Mouse (Mus musculus) intestine, embryonic 16.5 days (tissue): Measurements from ENCODE around the gene Bmp8b. TPM values are rescaled to one million over a fixed set of nuclear protein-coding genes. Genes with fewer than 3 reads are reported as not detected.
"Not testable (repeated sequence)": the region's sequence is repeated elsewhere in the genome, so short reads cannot be mapped to it uniquely, and the experiment has no call there.

Experiments
- ATAC-seq: fragments of 200-750 bp; cut with Nextera tagmentation; 2 replicates; pipeline ENCODE4 v1.8.0; 2017; ENCODE audit warnings: moderate TSS enrichment, moderate library complexity
- H3K27ac ChIP-seq: fragments of 300-500 bp; sonication (generic); 2 replicates; pipeline ENCODE4 v1.5.1; 2014; ENCODE audit warnings: mild to moderate bottlenecking, low read length
- H3K27me3 ChIP-seq: fragments of 300-500 bp; sonication (generic); replicated peaks from 2 replicates; pipeline ENCODE4 v1.6.1; 2014; ENCODE audit warnings: low read length, control low read depth, mixed read lengths; ENCODE audit not compliant: control insufficient read depth, insufficient read depth
- H3K36me3 ChIP-seq: fragments of 300-500 bp; sonication (generic); 2 replicates; pipeline ENCODE4 v1.6.1; 2014; ENCODE audit warnings: low read length, control low read depth; ENCODE audit not compliant: control insufficient read depth, insufficient read depth
- H3K4me1 ChIP-seq: fragments of 300-500 bp; sonication (generic); 2 replicates; pipeline ENCODE4 v1.6.1; 2014; ENCODE audit warnings: low read length, control low read depth, mixed read lengths; ENCODE audit not compliant: control insufficient read depth, insufficient read depth
- H3K4me2 ChIP-seq: fragments of 300-500 bp; sonication (generic); 2 replicates; pipeline ENCODE4 v1.6.1; 2014; ENCODE audit warnings: low read depth, low read length, control low read depth
- H3K4me3 ChIP-seq: fragments of 300-500 bp; sonication (generic); 2 replicates; pipeline ENCODE4 v1.5.1; 2014; ENCODE audit warnings: mild to moderate bottlenecking, low read length
- H3K9ac ChIP-seq: fragments of 300-500 bp; sonication (generic); 2 replicates; pipeline ENCODE4 v1.6.1; 2014; ENCODE audit warnings: low read depth, low read length
- H3K9me3 ChIP-seq: fragments of 300-500 bp; sonication (generic); 2 replicates; pipeline ENCODE4 v1.6.1; 2016; ENCODE audit warnings: low read length, control low read depth; ENCODE audit not compliant: control insufficient read depth
- WGBS: fragments of 180-500 bp; shearing (Covaris S2); extraction: QIAGEN DNeasy Blood & Tissue Kit; methylation state at CpG from one replicate; pipeline ENCODE4 v1.1.7; 2014; 5-methylcytosine and 5-hydroxymethylcytosine counted together
- polyA plus RNA-seq: library from polyadenylated mRNA; unstranded; fragments of >200 nt; fragmentation: Nextera tagmentation; extraction: Ambion mirVana; gene quantifications from 2 replicates; pipeline ENCODE4 v1.2.1, GENCODE M21; 2015

Bmp8b gene
- polyA plus RNA-seq, 1 experiment from 2014 or later, result 0.29 TPM

GRCm38 (mm10) chr4:123155840-123156239 lies 50.9 kb downstream of the Bmp8b start:
- Histone ChIP-seq H3K9ac (no peak overlapping the region), H3K27me3 (no peaks in the 10 kb centered on the region), H3K36me3 (no peaks in the 10 kb centered on the region), H3K27ac (0 out of 2 replicates have a peak overlapping the region, but pooled peaks have one; percentile 19), H3K4me3 (no peak overlapping the region), H3K4me2 (no peak overlapping the region), H3K4me1 (no peaks in the 10 kb centered on the region), H3K9me3 (no peaks in the 10 kb centered on the region)
- peak; percentile 38 for ATAC-seq

- Histone ChIP-seq H3K27ac (no peak overlapping the region), H3K9ac (no peak overlapping the region), H3K36me3 (no peaks in the 10 kb centered on the region), H3K9me3 (no peaks in the 10 kb centered on the region), H3K4me2 (no peak overlapping the region), H3K4me1 (peaks cover 7% of the 10 kb centered on the region; the same call in 1 of the 2 replicates), H3K27me3 (no peaks in the 10 kb centered on the region), H3K4me3 (no peak overlapping the region)
- ATAC-seq, result no peak
- 71% methylated on average over 6 of the region's 6 CpGs for WGBS
Observed at GRCm38 (mm10) chr4:123160571-123160970, 55.6 kb downstream of the Bmp8b start.

GRCm38 (mm10) chr4:123161251-123161650 lies 56.3 kb downstream of the Bmp8b start:
- H3K9ac ChIP-seq, H3K27ac ChIP-seq, H3K36me3 ChIP-seq, H3K4me2 ChIP-seq, H3K9me3 ChIP-seq, ATAC-seq, H3K4me3 ChIP-seq, H3K27me3 ChIP-seq, H3K4me1 ChIP-seq: not testable (repeated sequence)
- 75% methylated on average over 3 of the region's 3 CpGs for WGBS

GRCm38 (mm10) chr4:123162305-123162917 lies 57.4 kb downstream of the Bmp8b start:
- Histone ChIP-seq H3K27ac (no peak overlapping the region), H3K4me2 (peak overlapping the region; percentile 32; the same call in 1 of the 2 replicates), H3K27me3 (no peaks in the 10 kb centered on the region), H3K9me3 (no peaks in the 10 kb centered on the region), H3K36me3 (no peaks in the 10 kb centered on the region), H3K4me3 (no peak overlapping the region), H3K9ac (no peak overlapping the region; the same call in 1 of the 2 replicates), H3K4me1 (peaks cover 7% of the 10 kb centered on the region; the same call in 1 of the 2 replicates)
- WGBS, result 9% methylated on average over 15 of the region's 15 CpGs
- peak; percentile 23; the same call in 1 of the 2 replicates for ATAC-seq

GRCm38 (mm10) chr4:123164157-123164556 lies 59.2 kb downstream of the Bmp8b start:
- WGBS, result 58% methylated on average over 15 of the region's 15 CpGs

GRCm38 (mm10) chr4:123171811-123172210 lies 66.8 kb downstream of the Bmp8b start:
- no peak overlapping the region for H3K27ac ChIP-seq

More at GRCm38 (mm10) chr4:123164157-123164556, 59.2 kb downstream of the Bmp8b start:
- Histone ChIP-seq H3K9ac (no peak overlapping the region), H3K4me3 (no peak overlapping the region), H3K4me2 (no peak overlapping the region), H3K27ac (no peak overlapping the region), H3K9me3 (no peaks in the 10 kb centered on the region), H3K4me1 (peaks cover 7% of the 10 kb centered on the region; the same call in 1 of the 2 replicates), H3K27me3 (no peaks in the 10 kb centered on the region), H3K36me3 (no peaks in the 10 kb centered on the region)
- ATAC-seq, result no peak

More at GRCm38 (mm10) chr4:123171811-123172210, 66.8 kb downstream of the Bmp8b start:
- Histone ChIP-seq H3K4me1 (no peaks in the 10 kb centered on the region), H3K4me2 (no peak overlapping the region), H3K9ac (no peak overlapping the region), H3K27me3 (peaks cover 3% of the 10 kb centered on the region; the same call in 1 of the 2 replicates), H3K4me3 (no peak overlapping the region), H3K9me3 (no peaks in the 10 kb centered on the region), H3K36me3 (no peaks in the 10 kb centered on the region)
- ATAC-seq, result no peak

Other genes starting within 250 kb of the Bmp8b start
- 86.4 and 91.1 TPM in 2 replicates for gene Cap1, start 219.1 kb upstream of the Bmp8b start, polyA plus RNA-seq
- 3.3 and 4.0 TPM in 2 replicates for gene Mfsd2a, start 144.0 kb upstream of the Bmp8b start, polyA plus RNA-seq
- gene Mycl, start 109.5 kb upstream of the Bmp8b start, polyA plus RNA-seq, result 5.1 and 5.3 TPM in 2 replicates
- gene Trit1, start 88.6 kb upstream of the Bmp8b start, polyA plus RNA-seq, result 12.7 and 16.0 TPM in 2 replicates
- gene Oxct2b, start 11.1 kb downstream of the Bmp8b start, polyA plus RNA-seq, result 0.13 TPM in 1 of 2 replicates, not detected in the other
- 76.1 and 84.1 TPM in 2 replicates for gene Ppie, start 34.8 kb downstream of the Bmp8b start, polyA plus RNA-seq
- gene Hpcal4, start 78.1 kb downstream of the Bmp8b start, polyA plus RNA-seq, result 3.4 TPM in 2 replicates
- not detected in 2 replicates for gene Nt5c1a, start 96.3 kb downstream of the Bmp8b start, polyA plus RNA-seq
- 10.7 and 12.0 TPM in 2 replicates for gene Heyl, start 128.4 kb downstream of the Bmp8b start, polyA plus RNA-seq
- 31.6 and 36.7 TPM in 2 replicates for gene Pabpc4, start 157.2 kb downstream of the Bmp8b start, polyA plus RNA-seq
- gene Oxct2a, start 218.5 kb downstream of the Bmp8b start, polyA plus RNA-seq, result not detected in 2 replicates
- gene Bmp8a, start 238.1 kb downstream of the Bmp8b start, polyA plus RNA-seq, result 0.64 and 1.1 TPM in 2 replicates